Mouse (Mus musculus) forebrain, embryonic 16.5 days (tissue): ENCODE results near the gene Dzip1. TPM values are rescaled to one million over a fixed set of nuclear protein-coding genes. Genes with fewer than 3 reads are reported as not detected.

Experiments
- ATAC-seq: fragments of 200-750 bp; cut with Nextera tagmentation; 2 replicates; pipeline ENCODE4 v1.8.0; 2017; ENCODE audit warnings: mild to moderate bottlenecking, moderate library complexity
- H3K27ac ChIP-seq: fragments of 300-500 bp; sonication (generic); 2 replicates; pipeline ENCODE4 v1.5.1; 2014; ENCODE audit warnings: low read length, control low read depth
- H3K27me3 ChIP-seq: fragments of 300-500 bp; sonication (generic); replicated peaks from 2 replicates; pipeline ENCODE4 v1.6.1; 2014; ENCODE audit warnings: low read length; ENCODE audit not compliant: control insufficient read depth, insufficient read depth
- H3K36me3 ChIP-seq: fragments of 300-500 bp; sonication (generic); 2 replicates; pipeline ENCODE4 v1.6.1; 2014; ENCODE audit not compliant: control insufficient read depth, insufficient read depth
- H3K4me1 ChIP-seq: fragments of 300-500 bp; sonication (generic); replicated peaks from 2 replicates; pipeline ENCODE4 v1.6.1; 2014; ENCODE audit warnings: low read length; ENCODE audit not compliant: control insufficient read depth, insufficient read depth
- H3K4me2 ChIP-seq: fragments of 300-500 bp; sonication (generic); 2 replicates; pipeline ENCODE4 v1.6.1; 2014; ENCODE audit warnings: mild to moderate bottlenecking, low read length, control low read depth
- H3K4me3 ChIP-seq: fragments of 300-500 bp; sonication (generic); replicated peaks from 2 replicates; pipeline ENCODE4 v1.5.1; 2014; ENCODE audit warnings: mild to moderate bottlenecking, low read length, control low read depth
- H3K9ac ChIP-seq: fragments of 300-500 bp; sonication (generic); replicated peaks from 2 replicates; pipeline ENCODE4 v1.6.1; 2014; ENCODE audit warnings: low read depth, low read length, control low read depth
- H3K9me3 ChIP-seq: fragments of 300-500 bp; sonication (generic); 2 replicates; pipeline ENCODE4 v1.6.1; 2016; ENCODE audit warnings: low read length; ENCODE audit not compliant: control insufficient read depth
- WGBS: fragments of 180-500 bp; shearing (Covaris S2); extraction: QIAGEN DNeasy Blood & Tissue Kit; methylation state at CpG from one replicate; pipeline ENCODE4 v1.1.7; 2014; 5-methylcytosine and 5-hydroxymethylcytosine counted together
- polyA plus RNA-seq: library from polyadenylated mRNA; unstranded; fragments of >200 nt; fragmentation: Nextera tagmentation; extraction: Ambion mirVana; gene quantifications from 2 replicates; pipeline ENCODE4 v1.2.1, GENCODE M21; 2015

The Dzip1 gene
- polyA plus RNA-seq, 1 experiment from 2014 or later, result 46.7 TPM

- WGBS, result 95% methylated on average over 8 of the region's 8 CpGs
- no peak overlapping the region for H3K4me3 ChIP-seq
- no peak overlapping the region for H3K27ac ChIP-seq
- no peak overlapping the region for H3K9ac ChIP-seq
- no peak for ATAC-seq
- H3K9me3 ChIP-seq, result no peaks in the 10 kb centered on the region
- H3K27me3 ChIP-seq, result no peaks in the 10 kb centered on the region
- no peaks in the 10 kb centered on the region for H3K4me1 ChIP-seq
- H3K36me3 ChIP-seq, result peaks cover 33% of the 10 kb centered on the region
- no peak overlapping the region for H3K4me2 ChIP-seq
These were observed 15.4 kb downstream of the Dzip1 start for GRCm38 (mm10) chr14:118909872-118910271.

DNA sequence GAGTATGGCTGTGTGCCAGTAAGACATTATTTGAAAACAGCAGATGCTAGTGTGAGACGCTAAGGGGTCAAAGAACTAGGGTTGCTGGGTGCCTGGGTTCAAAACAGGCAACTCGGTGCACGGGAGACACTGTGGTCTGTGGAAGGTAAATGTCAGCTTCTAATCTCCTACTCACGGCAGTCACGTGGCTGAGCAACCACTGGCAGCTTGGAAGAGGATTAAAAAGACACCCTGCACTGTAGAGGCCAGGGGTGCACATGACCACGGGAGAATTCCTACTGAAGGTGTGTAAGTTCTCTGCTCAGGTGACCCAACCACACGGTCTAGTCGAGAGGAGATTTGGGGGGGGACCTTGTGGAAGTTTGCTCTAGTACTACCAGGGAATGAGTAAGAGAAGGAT lies 17.7 kb downstream of the Dzip1 start:
- H3K9ac ChIP-seq, result no peak overlapping the region
- no peak overlapping the region for H3K4me3 ChIP-seq
- 64% methylated on average over 8 of the region's 8 CpGs for WGBS
- no peak for ATAC-seq
- peaks cover 8% of the 10 kb centered on the region for H3K4me1 ChIP-seq
- H3K36me3 ChIP-seq, result peaks cover 31% of the 10 kb centered on the region
- H3K9me3 ChIP-seq, result no peaks in the 10 kb centered on the region
- no peak overlapping the region for H3K4me2 ChIP-seq
- H3K27ac ChIP-seq, result no peak overlapping the region
- H3K27me3 ChIP-seq, result no peaks in the 10 kb centered on the region

DNA sequence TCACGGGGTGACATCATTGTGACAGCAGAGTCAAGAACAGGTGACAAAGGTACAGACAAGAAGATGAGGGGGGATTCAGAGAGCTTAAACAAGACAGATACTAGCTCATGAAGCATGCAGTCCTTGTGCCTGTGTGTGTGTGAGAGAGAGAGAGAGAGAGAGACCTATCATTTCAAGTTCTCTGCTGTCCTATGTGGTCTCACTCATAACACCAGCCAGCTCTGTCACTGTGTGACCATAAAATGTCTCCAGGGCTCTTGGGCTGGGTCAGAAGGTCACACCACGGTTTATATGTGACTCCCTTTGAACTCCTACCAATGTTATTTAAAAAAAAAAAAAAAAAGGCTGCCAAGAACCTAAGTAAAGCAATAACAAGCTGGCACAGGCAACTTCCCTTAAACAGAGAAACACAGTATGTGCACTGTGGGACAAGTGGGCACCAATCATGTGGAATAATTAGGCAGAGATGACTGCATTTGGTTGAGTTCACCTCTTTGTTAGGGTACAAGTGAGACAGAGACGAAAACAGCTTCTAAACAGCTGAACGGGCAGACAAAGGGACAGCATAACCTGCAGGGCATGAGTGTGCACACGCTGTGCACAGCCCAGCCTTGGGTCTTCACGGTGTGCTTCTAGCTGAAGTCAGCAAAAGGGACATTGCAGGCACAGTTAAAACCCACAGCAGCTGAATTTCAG lies 21.2 kb downstream of the Dzip1 start:
- no peak overlapping the region for H3K9ac ChIP-seq
- WGBS, result 20% methylated on average over 6 of the region's 6 CpGs
- peak overlapping the region; percentile 34; the same call in 1 of the 2 replicates for H3K27ac ChIP-seq
- peak; percentile 60 for ATAC-seq
- H3K27me3 ChIP-seq, result no peaks in the 10 kb centered on the region
- H3K36me3 ChIP-seq, result peaks cover 36% of the 10 kb centered on the region
- no peak overlapping the region for H3K4me2 ChIP-seq
- no peaks in the 10 kb centered on the region for H3K9me3 ChIP-seq
- no peak overlapping the region for H3K4me3 ChIP-seq
- H3K4me1 ChIP-seq, result peaks cover 8% of the 10 kb centered on the region

DNA sequence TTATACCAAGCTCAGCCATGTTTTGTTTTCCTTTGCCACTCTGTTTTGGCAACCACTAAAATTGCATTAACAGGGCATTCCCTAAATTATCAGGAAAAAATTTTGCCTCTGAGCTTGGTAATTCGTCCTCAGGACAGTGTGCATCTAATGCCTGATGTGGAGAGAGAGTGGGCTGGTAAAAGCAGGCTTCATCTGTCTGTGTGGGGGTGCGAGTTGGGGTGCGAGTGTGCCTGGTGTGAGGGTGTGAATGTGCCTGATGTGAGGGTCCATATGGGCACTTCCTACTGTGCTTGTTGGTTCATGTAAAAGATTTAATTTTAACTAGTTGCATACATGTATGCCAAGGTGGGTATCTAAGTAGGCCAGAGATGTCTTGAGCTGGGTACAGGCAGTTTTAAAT lies 21.9 kb downstream of the Dzip1 start:
- 68% methylated on average over 3 of the region's 3 CpGs for WGBS
- Histone ChIP-seq H3K4me1 (peaks cover 8% of the 10 kb centered on the region), H3K9ac (no peak overlapping the region), H3K36me3 (peaks cover 33% of the 10 kb centered on the region), H3K4me2 (no peak overlapping the region), H3K9me3 (no peaks in the 10 kb centered on the region), H3K27ac (no peak overlapping the region), H3K27me3 (no peaks in the 10 kb centered on the region), H3K4me3 (no peak overlapping the region)
- no peak for ATAC-seq

DNA sequence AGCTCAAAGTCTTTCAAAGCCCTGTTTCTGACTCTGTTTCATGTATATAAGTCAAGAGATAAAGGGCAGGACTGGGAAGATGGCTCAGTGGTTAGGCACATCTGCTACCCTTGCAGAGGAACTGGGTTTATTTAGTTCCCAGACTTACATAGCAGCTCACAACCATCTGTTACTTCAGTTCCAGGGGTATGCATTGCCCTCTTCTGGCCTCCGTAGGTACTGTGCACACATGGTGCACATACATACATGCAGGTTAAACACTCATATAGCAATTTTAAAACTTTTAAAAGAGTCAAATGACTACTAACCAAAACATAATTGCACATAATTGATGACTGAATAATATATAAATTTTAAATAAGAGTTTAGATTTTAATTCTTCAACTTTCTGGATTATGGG lies 24.3 kb downstream of the Dzip1 start:
- no peak for ATAC-seq
- H3K9ac ChIP-seq, result no peak overlapping the region
- no peaks in the 10 kb centered on the region for H3K27me3 ChIP-seq
- H3K4me2 ChIP-seq, result no peak overlapping the region
- WGBS, result 88% methylated on average over 1 of the region's 1 CpGs
- H3K4me1 ChIP-seq, result peaks cover 8% of the 10 kb centered on the region
- H3K9me3 ChIP-seq, result no peaks in the 10 kb centered on the region
- H3K4me3 ChIP-seq, result no peak overlapping the region
- H3K27ac ChIP-seq, result no peak overlapping the region
- peaks cover 20% of the 10 kb centered on the region for H3K36me3 ChIP-seq

DNA sequence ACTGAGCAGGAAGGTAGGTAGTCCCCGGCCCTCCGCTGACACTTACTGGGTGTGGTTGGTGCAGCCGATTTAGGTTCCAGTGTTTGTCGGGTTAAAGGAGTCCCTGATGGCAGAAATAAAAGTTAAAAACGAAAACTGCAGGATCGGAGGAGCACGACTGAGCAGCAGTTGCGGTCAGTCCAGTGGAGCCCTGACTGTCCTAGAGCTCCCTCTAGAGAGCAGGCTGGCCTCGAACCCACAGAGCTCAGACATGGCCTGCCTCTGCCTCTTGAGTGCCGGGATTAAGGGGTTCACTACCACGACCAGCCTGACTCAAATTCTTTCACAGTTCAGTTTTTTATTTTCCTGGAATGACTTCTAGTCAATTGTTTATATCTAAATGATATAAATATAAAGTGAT lies 25.3 kb downstream of the Dzip1 start:
- peaks cover 8% of the 10 kb centered on the region for H3K4me1 ChIP-seq
- peaks cover 25% of the 10 kb centered on the region for H3K36me3 ChIP-seq
- H3K4me3 ChIP-seq, result no peak overlapping the region
- H3K9me3 ChIP-seq, result no peaks in the 10 kb centered on the region
- H3K27ac ChIP-seq, result no peak overlapping the region
- no peak overlapping the region for H3K9ac ChIP-seq
- H3K4me2 ChIP-seq, result no peak overlapping the region
- 89% methylated on average over 11 of the region's 11 CpGs for WGBS
- no peak for ATAC-seq
- H3K27me3 ChIP-seq, result no peaks in the 10 kb centered on the region

GRCm38 (mm10) chr14:118895655-118896054 lies 29.6 kb downstream of the Dzip1 start:
- H3K27me3 ChIP-seq, result no peaks in the 10 kb centered on the region
- H3K27ac ChIP-seq, result no peak overlapping the region
- H3K4me3 ChIP-seq, result no peak overlapping the region
- H3K4me1 ChIP-seq, result no peaks in the 10 kb centered on the region
- ATAC-seq, result no peak
- H3K9me3 ChIP-seq, result no peaks in the 10 kb centered on the region
- H3K36me3 ChIP-seq, result peaks cover 22% of the 10 kb centered on the region
- H3K9ac ChIP-seq, result no peak overlapping the region
- WGBS, result 92% methylated on average over 10 of the region's 10 CpGs
- H3K4me2 ChIP-seq, result no peak overlapping the region

GRCm38 (mm10) chr14:118895228-118895627 lies 30.0 kb downstream of the Dzip1 start:
- no peak for ATAC-seq
- Histone ChIP-seq H3K4me2 (no peak overlapping the region), H3K4me1 (no peaks in the 10 kb centered on the region), H3K36me3 (peaks cover 22% of the 10 kb centered on the region), H3K9ac (no peak overlapping the region), H3K27ac (no peak overlapping the region), H3K9me3 (no peaks in the 10 kb centered on the region), H3K27me3 (no peaks in the 10 kb centered on the region), H3K4me3 (no peak overlapping the region)
- WGBS, result 94% methylated on average over 7 of the region's 7 CpGs

DNA sequence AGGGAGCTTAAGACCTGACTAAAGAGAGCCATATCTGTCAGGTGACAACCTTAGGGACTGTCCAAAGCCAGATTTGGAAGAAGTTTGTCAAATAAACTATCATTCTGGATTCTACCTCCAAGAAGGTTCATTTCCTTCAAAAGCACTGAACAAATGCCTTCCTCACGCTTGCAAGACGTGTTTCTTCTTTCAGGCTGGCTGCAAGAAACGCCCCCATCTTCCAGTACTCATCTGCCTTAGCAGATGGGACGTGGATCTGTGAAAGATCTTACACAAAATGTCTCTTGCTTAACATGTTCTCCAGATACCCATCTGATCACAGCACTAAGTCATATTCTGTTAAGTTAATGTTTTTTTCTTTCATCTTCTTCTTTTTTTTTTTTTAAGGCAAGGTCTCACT lies 35.2 kb downstream of the Dzip1 start:
- H3K36me3 ChIP-seq, result peaks cover 30% of the 10 kb centered on the region
- ATAC-seq, result no peak
- H3K9me3 ChIP-seq, result no peaks in the 10 kb centered on the region
- H3K4me1 ChIP-seq, result no peaks in the 10 kb centered on the region
- no peak overlapping the region for H3K4me2 ChIP-seq
- H3K27me3 ChIP-seq, result no peaks in the 10 kb centered on the region
- 77% methylated on average over 4 of the region's 4 CpGs for WGBS
- H3K27ac ChIP-seq, result no peak overlapping the region
- H3K4me3 ChIP-seq, result no peak overlapping the region
- H3K9ac ChIP-seq, result no peak overlapping the region

DNA sequence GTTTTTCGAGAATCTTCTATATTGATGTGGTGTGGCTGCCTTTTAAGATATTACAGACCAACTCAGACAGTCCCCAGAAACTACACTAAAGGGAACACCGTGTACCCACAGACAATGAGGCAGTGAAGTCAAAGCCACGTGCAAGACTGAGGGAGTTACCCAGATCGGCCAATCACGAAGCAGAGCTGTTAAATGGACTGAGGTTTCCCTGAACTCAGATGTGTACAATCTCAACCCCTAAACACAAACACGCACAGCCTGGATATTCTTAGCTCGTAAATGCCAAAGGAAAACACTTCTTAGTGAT lies 41.1 kb downstream of the Dzip1 start:
- Histone ChIP-seq H3K4me1 (no peaks in the 10 kb centered on the region), H3K9me3 (no peaks in the 10 kb centered on the region), H3K4me3 (no peak overlapping the region), H3K9ac (no peak overlapping the region), H3K4me2 (no peak overlapping the region), H3K36me3 (peaks cover 40% of the 10 kb centered on the region), H3K27ac (no peak overlapping the region), H3K27me3 (no peaks in the 10 kb centered on the region)
- WGBS, result 80% methylated on average over 7 of the region's 7 CpGs
- no peak for ATAC-seq
